Mouse (Mus musculus): ENCODE measurements around the gene Wrap73. TPM values are rescaled to one million over a fixed set of nuclear protein-coding genes. Genes with fewer than 3 reads are reported as not detected.

Gene Wrap73
- total RNA-seq, 1 experiment from 2014 or later, result 21.1 TPM

GRCm38 (mm10) chr4:154185001-154185400 lies 42.8 kb downstream of the Wrap73 start:
- DNase-seq, result no peak

- DNase-seq, result no peak
These were observed 43.9 kb downstream of the Wrap73 start for GRCm38 (mm10) chr4:154186002-154186537.

- no peak for DNase-seq
These were observed 46.8 kb downstream of the Wrap73 start for GRCm38 (mm10) chr4:154188948-154189347.

GRCm38 (mm10) chr4:154197961-154198360 lies 55.8 kb downstream of the Wrap73 start:
- no peak for DNase-seq

- no peak for DNase-seq
These were observed 56.3 kb downstream of the Wrap73 start for GRCm38 (mm10) chr4:154198377-154198961.

GRCm38 (mm10) chr4:154201511-154201910 lies 59.3 kb downstream of the Wrap73 start:
- no peak for DNase-seq

- no peak for DNase-seq
These were observed 62.4 kb downstream of the Wrap73 start for GRCm38 (mm10) chr4:154204532-154204931.

- DNase-seq, result peak; percentile 50
These were observed 63.2 kb downstream of the Wrap73 start for GRCm38 (mm10) chr4:154205392-154205791.

DNA sequence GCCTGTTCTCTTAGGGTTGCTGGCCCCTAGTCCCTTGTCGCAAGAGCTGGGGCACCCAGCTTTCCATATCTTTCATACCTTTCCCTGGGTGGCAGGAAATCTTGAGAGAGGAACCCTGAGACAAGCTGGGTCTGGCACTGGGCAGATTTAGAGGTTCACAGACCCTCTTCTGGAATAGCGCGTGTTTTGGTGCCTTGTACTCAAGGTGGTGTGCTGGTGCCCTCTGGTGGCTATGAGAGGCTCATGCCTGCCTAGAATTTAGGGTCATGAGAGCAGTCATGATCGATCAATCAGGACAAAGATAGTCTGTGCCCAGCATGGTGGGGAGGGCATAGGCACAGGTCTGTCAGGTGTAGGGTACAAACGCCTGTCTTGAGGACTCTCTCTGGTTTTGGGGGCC lies 65.1 kb downstream of the Wrap73 start:
- DNase-seq, result peak; percentile 69

DNA sequence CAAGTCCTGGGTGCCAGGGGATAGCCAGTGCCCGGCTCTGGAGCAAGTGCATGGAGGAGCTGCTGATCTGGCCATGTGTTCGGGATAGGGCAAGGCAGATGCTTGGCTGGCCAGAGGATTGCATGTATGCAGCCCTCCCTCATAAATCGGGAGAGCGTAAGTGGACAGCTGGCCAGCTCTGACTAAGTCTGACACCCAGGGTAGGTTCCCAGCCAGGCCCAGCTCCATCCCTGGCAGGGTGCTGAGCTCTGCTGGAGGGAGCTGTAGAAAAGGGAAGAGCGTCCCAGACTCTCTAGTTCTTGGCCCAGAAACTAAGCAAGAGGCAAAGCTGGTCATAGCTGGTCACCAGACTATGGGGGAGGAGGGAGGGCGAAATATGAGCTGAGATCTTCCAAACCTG lies 66.9 kb downstream of the Wrap73 start:
- no peak for DNase-seq

- no peak for DNase-seq
These were observed 67.7 kb downstream of the Wrap73 start for GRCm38 (mm10) chr4:154209825-154210224.

GRCm38 (mm10) chr4:154211459-154211858 lies 69.3 kb downstream of the Wrap73 start:
- no peak for DNase-seq

DNA sequence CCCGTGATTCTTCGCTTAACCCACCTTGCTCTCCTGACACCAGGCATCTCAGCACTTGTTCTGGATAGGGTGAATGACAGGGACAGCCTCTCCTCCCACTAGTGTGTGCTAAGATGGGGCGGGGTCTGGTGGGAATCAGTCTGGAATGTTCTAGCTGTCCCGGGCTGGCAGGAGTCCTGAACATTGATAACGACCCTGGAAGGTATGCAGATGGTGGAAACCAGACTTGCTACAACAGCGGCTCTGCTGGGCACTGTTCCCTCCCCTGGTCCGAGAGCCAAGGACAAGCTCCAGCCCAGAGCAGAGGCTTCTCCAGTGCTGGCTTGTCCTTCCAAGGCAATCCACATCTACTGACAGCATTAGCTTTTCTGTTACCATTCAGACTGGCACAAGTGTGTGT lies 71.4 kb downstream of the Wrap73 start:
- no peak for DNase-seq

DNA sequence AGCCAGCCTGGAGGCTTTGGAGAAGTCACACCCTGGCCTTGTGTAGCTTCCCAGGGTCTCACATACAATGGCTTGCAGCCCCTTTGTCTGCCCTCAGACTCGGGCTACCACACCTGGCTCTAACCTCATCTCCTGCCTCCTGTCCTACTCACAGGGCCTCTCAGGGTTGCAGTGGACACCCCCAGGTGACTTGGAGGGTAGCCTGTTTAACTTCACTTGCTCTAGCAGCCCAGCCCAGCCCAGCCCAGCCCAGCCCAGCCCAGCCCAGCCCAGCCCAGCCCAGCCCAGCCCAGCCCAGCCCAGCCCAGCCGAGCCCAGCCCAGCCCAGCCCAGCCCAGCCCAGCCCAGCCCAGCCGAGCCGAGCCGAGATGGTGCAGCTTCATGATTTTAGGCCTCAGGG lies 71.9 kb downstream of the Wrap73 start:
- no peak for DNase-seq

Other genes starting within 250 kb of the Wrap73 start
- 21.1 and 21.2 TPM in 2 replicates for gene A430005L14Rik, start 185.1 kb upstream of the Wrap73 start, total RNA-seq (2021)
- gene Dffb, start 167.2 kb upstream of the Wrap73 start, total RNA-seq (2021), result 3.8 and 9.4 TPM in 2 replicates
- 29.1 and 31.1 TPM in 2 replicates for gene Cep104, start 167.2 kb upstream of the Wrap73 start, total RNA-seq (2021)
- 54.7 and 56.0 TPM in 2 replicates for gene Lrrc47, start 130.6 kb upstream of the Wrap73 start, total RNA-seq (2021)
- 31.3 and 64.1 TPM in 2 replicates for gene Smim1, start 116.1 kb upstream of the Wrap73 start, total RNA-seq (2021)
- not detected in 2 replicates for gene Ccdc27, start 99.7 kb upstream of the Wrap73 start, total RNA-seq (2021)
- gene Trp73, start 2.2 kb upstream of the Wrap73 start, total RNA-seq (2021), result not detected in 2 replicates
- 143 and 163 TPM in 2 replicates for gene Tprgl, start 18.3 kb downstream of the Wrap73 start, total RNA-seq (2021)
- 1.9 and 2.2 TPM in 2 replicates for gene Megf6, start 28.4 kb downstream of the Wrap73 start, total RNA-seq (2021)
- 0.21 and 0.62 TPM in 2 replicates for gene Arhgef16, start 159.3 kb downstream of the Wrap73 start, total RNA-seq (2021)
- not detected in 2 replicates for gene B230104I21Rik, start 193.8 kb downstream of the Wrap73 start, total RNA-seq (2021)